Mouse (Mus musculus) CD4-positive helper T cell, adult 2 months (primary cell): Measurements from ENCODE around the gene Plppr1.
"Not testable (repeated sequence)": the region's sequence is repeated elsewhere in the genome, so short reads cannot be mapped to it uniquely, and the experiment has no call there.

Source experiments
- DNase-seq: peaks from one replicate; pipeline ENCODE4 v3.0.0-alpha.2; 2012; ENCODE audit warnings: low read depth, missing footprints, low spot score

Plppr1 gene

GRCm38 (mm10) chr4:49383576-49384318, 324.7 kb downstream of the Plppr1 start:
- DNase-seq: not testable (repeated sequence)

- no peak for DNase-seq
Measured at GRCm38 (mm10) chr4:49386873-49387272, 327.8 kb downstream of the Plppr1 start.
